In genomic region chr15:102954192-102955006, GRCm38 (mm10) we compare ENCODE assay signal across 17 mouse cellular contexts. TPM values are rescaled to one million over a fixed set of nuclear protein-coding genes. Genes with fewer than 3 reads are reported as not detected.
DNase-seq lines count a peak whose midpoint lies in the region; ATAC-seq and TF ChIP-seq lines count a peak whose summit lies in the region.
"Had no signal": no experiment of that assay in that cellular context is flagged by ENCODE, and none has a peak within 500 bp of the region (broad histone marks: within the 10 kb centered on the region; RNA-seq: fewer than 3 reads in every experiment).

TSS of gene Hoxc11 (plus strand) at chr15:102954427.

- H3K4me1 ChIP-seq in intestine, embryonic 15.5 days (replicated peaks): no peaks in the 10 kb centered on the region
- no peaks in the 10 kb centered on the region for H3K4me1 ChIP-seq in intestine, postnatal 0 days (replicated peaks; ENCODE audit: control insufficient read depth, insufficient read depth, low read length)
- H3K4me1 ChIP-seq in kidney, embryonic 16.5 days (ENCODE audit: insufficient read depth, low read length): peaks cover 33% of the 10 kb centered on the region
- H3K4me1 ChIP-seq: hindbrain, embryonic 12.5 days had no signal

- H3K4me3 ChIP-seq in intestine, embryonic 15.5 days (replicated peaks): 0 out of 2 replicates have a peak within 1 kb of the TSS, but pooled peaks have one; percentile 3
- no peak within 1 kb of the TSS for H3K4me3 ChIP-seq in intestine, postnatal 0 days (ENCODE audit: low read depth, low read length)
- H3K4me3 ChIP-seq in kidney, embryonic 16.5 days (ENCODE audit: low read length): peak within 1 kb of the TSS; percentile 62
- peak within 1 kb of the TSS; percentile 91 for H3K4me3 ChIP-seq in myocyte
- H3K4me3 ChIP-seq: embryonic facial prominence, embryonic 12.5 days; hindbrain, embryonic 12.5 days; layer of hippocampus, adult 2 months had no signal

- ATAC-seq in intestine, embryonic 15.5 days: peak; percentile 12
- ATAC-seq in intestine, postnatal 0 days: no peak
- peak; percentile 25; the same call in 1 of the 2 replicates for ATAC-seq in kidney, embryonic 16.5 days (ENCODE audit: low FRiP score, low TSS enrichment)
- ATAC-seq: CD4-positive, CD25-positive, alpha-beta regulatory T cell, adult 4 months; forebrain, postnatal 0 days had no signal

- DNase-seq in ES-CJ7 (ENCODE audit: low read depth, low spot score): peak; percentile 85
- DNase-seq in natural killer cell, adult 2 months (ENCODE audit: low spot score in 2 of 2): no peak
- DNase-seq in left cerebral cortex, postnatal 36 days (ENCODE audit: low spot score in 2 of 2): no peak
- DNase-seq in embryo, embryonic 10 days (ENCODE audit: low spot score): no peak
- DNase-seq: adrenal gland, postnatal 36 days; cerebellum, adult 11 months; forebrain, postnatal 0 days; liver had no signal

- H3K36me3 ChIP-seq in intestine, embryonic 15.5 days: no peaks in the 10 kb centered on the region
- H3K36me3 ChIP-seq in intestine, postnatal 0 days (ENCODE audit: control insufficient read depth, insufficient read depth): no peaks in the 10 kb centered on the region
- H3K36me3 ChIP-seq in kidney, embryonic 16.5 days (ENCODE audit: insufficient read depth, low read length): no peaks in the 10 kb centered on the region
- H3K36me3 ChIP-seq in myocyte (ENCODE audit: control insufficient read depth, insufficient read depth): no peaks in the 10 kb centered on the region
- H3K36me3 ChIP-seq: embryonic facial prominence, embryonic 12.5 days; hindbrain, embryonic 12.5 days had no signal

- 1% methylated on average over 57 of the region's 57 CpGs for WGBS in intestine, embryonic 15.5 days
- WGBS in intestine, postnatal 0 days: 2% methylated on average over 56 of the region's 57 CpGs
- under 1% methylated on average over 57 of the region's 57 CpGs for WGBS in kidney, embryonic 16.5 days

- TF ChIP-seq POLR2A in myocyte (IDR thresholded peaks at IDR 0.05; ENCODE audit: insufficient read length, low read depth): peak; percentile 68

- no peak within 1 kb of the TSS for H3K27ac ChIP-seq in intestine, embryonic 15.5 days
- no peak within 1 kb of the TSS for H3K27ac ChIP-seq in intestine, postnatal 0 days (ENCODE audit: low read depth, low read length)
- H3K27ac ChIP-seq in kidney, embryonic 16.5 days (ENCODE audit: low read length): peak within 1 kb of the TSS; percentile 91
- H3K27ac ChIP-seq: embryonic facial prominence, embryonic 12.5 days; hindbrain, embryonic 12.5 days; layer of hippocampus, adult 2 months had no signal

- no peaks in the 10 kb centered on the region for H3K9me3 ChIP-seq in intestine, embryonic 15.5 days
- no peaks in the 10 kb centered on the region for H3K9me3 ChIP-seq in intestine, postnatal 0 days (ENCODE audit: control insufficient read depth)
- no peaks in the 10 kb centered on the region for H3K9me3 ChIP-seq in kidney, embryonic 16.5 days (ENCODE audit: low read length)
- H3K9me3 ChIP-seq: embryonic facial prominence, embryonic 12.5 days; hindbrain, embryonic 12.5 days had no signal

- peaks cover 92% of the 10 kb centered on the region for H3K27me3 ChIP-seq in intestine, embryonic 15.5 days (replicated peaks)
- peaks cover 96% of the 10 kb centered on the region for H3K27me3 ChIP-seq in intestine, postnatal 0 days (replicated peaks; ENCODE audit: control insufficient read depth, insufficient read depth, low read length)
- peaks cover 65% of the 10 kb centered on the region for H3K27me3 ChIP-seq in kidney, embryonic 16.5 days (ENCODE audit: insufficient read depth, low read length)
- H3K27me3 ChIP-seq in myocyte (ENCODE audit: control insufficient read depth, insufficient read depth, insufficient read length): no peaks in the 10 kb centered on the region

- peaks cover 73% of the 10 kb centered on the region for H3K79me2 ChIP-seq in myocyte (ENCODE audit: control insufficient read depth, insufficient read depth)

- intact Hi-C loops in left cerebral cortex, postnatal 36 days (cut with DNase I): no loop called here

- no peak within 1 kb of the TSS for H3K9ac ChIP-seq in intestine, embryonic 15.5 days
- H3K9ac ChIP-seq in intestine, postnatal 0 days (ENCODE audit: low read depth, low read length): no peak within 1 kb of the TSS
- H3K9ac ChIP-seq in kidney, embryonic 16.5 days (replicated peaks; ENCODE audit: low read length): peak within 1 kb of the TSS; percentile 88
- H3K9ac ChIP-seq: embryonic facial prominence, embryonic 12.5 days; forebrain, postnatal 0 days; hindbrain, embryonic 12.5 days had no signal

- no peak within 1 kb of the TSS for H3K4me2 ChIP-seq in intestine, embryonic 15.5 days (replicated peaks)
- no peak within 1 kb of the TSS for H3K4me2 ChIP-seq in intestine, postnatal 0 days (replicated peaks; ENCODE audit: low read depth)
- H3K4me2 ChIP-seq in kidney, embryonic 16.5 days (replicated peaks; ENCODE audit: low read depth, low read length): peak within 1 kb of the TSS; percentile 83
- peak within 1 kb of the TSS; percentile 100 for H3K4me2 ChIP-seq in myocyte (ENCODE audit: low read depth)
- H3K4me2 ChIP-seq: embryonic facial prominence, embryonic 12.5 days; hindbrain, embryonic 12.5 days had no signal

- peak within 1 kb of the TSS; percentile 79 for H3ac ChIP-seq in myocyte (ENCODE audit: control insufficient read depth, insufficient read length)

- no peak for TF ChIP-seq CTCF in intestine, postnatal 0 days (IDR thresholded peaks at IDR 0.05; ENCODE audit: low read depth)

TF ChIP-seq in myocyte, 11 proteins besides CTCF, POLR2A, EP300 and RAD21:
- no peak for TF ChIP-seq SRF (IDR thresholded peaks at IDR 0.05; ENCODE audit: control insufficient read depth, insufficient read length, low read depth)
- TF ChIP-seq USF1 (IDR thresholded peaks at IDR 0.05; ENCODE audit: low read depth): peak; percentile 94
- TF ChIP-seq CEBPB (IDR thresholded peaks at IDR 0.05; ENCODE audit: insufficient read depth, poor library complexity, severe bottlenecking): no peak
- TF ChIP-seq TCF12 (IDR thresholded peaks at IDR 0.05; ENCODE audit: insufficient read depth, poor library complexity, severe bottlenecking): no peak
- no peak for TF ChIP-seq MYOG (IDR thresholded peaks at IDR 0.05; ENCODE audit: control insufficient read depth in 1 of 3, insufficient read depth in 1 of 3, insufficient read length in 2 of 3, low read depth in 2 of 3)
- no peak for TF ChIP-seq MAX (IDR thresholded peaks at IDR 0.05; ENCODE audit: low read depth)
- TF ChIP-seq POLR2AphosphoS2 (IDR thresholded peaks at IDR 0.05; ENCODE audit: insufficient read length, low read depth): peak; percentile 85
TF ChIP-seq in myocyte: peak in this region for 2.

RNA-seq across cellular contexts. Expression of gene Hoxc11, which starts in this region (rescaled TPM):
- polyA plus RNA-seq in intestine, embryonic 15.5 days (2015; fragmentation: Nextera tagmentation; extraction: Ambion mirVana): not detected in 2 replicates
- polyA plus RNA-seq in intestine, postnatal 0 days (2015; fragmentation: Nextera tagmentation; extraction: Ambion mirVana): not detected in 2 replicates
- 1.2 and 1.6 TPM in 2 replicates for polyA plus RNA-seq in kidney, embryonic 16.5 days (2015; fragmentation: Nextera tagmentation; extraction: Ambion mirVana)
- 20.5 TPM for polyA plus RNA-seq in myocyte (2012; fragmentation: generic; extraction: Trizol)
- not detected for total RNA-seq in left cerebral cortex, postnatal 36 days (2021)
- total RNA-seq: adrenal gland, postnatal 36 days; forebrain, postnatal 0 days; layer of hippocampus, adult 2 months; midbrain, postnatal 0 days had no signal
- polyA plus RNA-seq: CD4-positive, CD25-positive, alpha-beta regulatory T cell, adult 4 months; embryonic facial prominence, embryonic 12.5 days; forebrain, postnatal 0 days; hindbrain, embryonic 12.5 days; midbrain, postnatal 0 days had no signal

Comparison
In these comparisons a context has a peak if more than half of its experiments do, and no peak if none do; other contexts are left out.
1. Peak in ATAC-seq and H3K4me3 ChIP-seq in intestine, embryonic 15.5 days; RNA of the gene not detected or under 1 TPM.
2. H3K4me2 ChIP-seq: peak in kidney, embryonic 16.5 days (single experiment) and myocyte (single experiment); none in intestine, embryonic 15.5 days (single experiment) and intestine, postnatal 0 days (single experiment).